Mouse (Mus musculus) G1E (cell line): Measurements from ENCODE around the gene Phb.

Experiments
- CTCF ChIP-seq: IDR thresholded peaks from 2 replicates; pipeline ENCODE4 v1.5.1; 2012; ENCODE audit warnings: low read depth, low read length, inconsistent platforms, mixed read lengths
- POLR2AphosphoS5 ChIP-seq: IDR thresholded peaks from 2 replicates; pipeline ENCODE4 v1.6.1; 2012; ENCODE audit warnings: low read depth, low read length, inconsistent platforms; ENCODE audit not compliant: insufficient replicate concordance

DNA sequence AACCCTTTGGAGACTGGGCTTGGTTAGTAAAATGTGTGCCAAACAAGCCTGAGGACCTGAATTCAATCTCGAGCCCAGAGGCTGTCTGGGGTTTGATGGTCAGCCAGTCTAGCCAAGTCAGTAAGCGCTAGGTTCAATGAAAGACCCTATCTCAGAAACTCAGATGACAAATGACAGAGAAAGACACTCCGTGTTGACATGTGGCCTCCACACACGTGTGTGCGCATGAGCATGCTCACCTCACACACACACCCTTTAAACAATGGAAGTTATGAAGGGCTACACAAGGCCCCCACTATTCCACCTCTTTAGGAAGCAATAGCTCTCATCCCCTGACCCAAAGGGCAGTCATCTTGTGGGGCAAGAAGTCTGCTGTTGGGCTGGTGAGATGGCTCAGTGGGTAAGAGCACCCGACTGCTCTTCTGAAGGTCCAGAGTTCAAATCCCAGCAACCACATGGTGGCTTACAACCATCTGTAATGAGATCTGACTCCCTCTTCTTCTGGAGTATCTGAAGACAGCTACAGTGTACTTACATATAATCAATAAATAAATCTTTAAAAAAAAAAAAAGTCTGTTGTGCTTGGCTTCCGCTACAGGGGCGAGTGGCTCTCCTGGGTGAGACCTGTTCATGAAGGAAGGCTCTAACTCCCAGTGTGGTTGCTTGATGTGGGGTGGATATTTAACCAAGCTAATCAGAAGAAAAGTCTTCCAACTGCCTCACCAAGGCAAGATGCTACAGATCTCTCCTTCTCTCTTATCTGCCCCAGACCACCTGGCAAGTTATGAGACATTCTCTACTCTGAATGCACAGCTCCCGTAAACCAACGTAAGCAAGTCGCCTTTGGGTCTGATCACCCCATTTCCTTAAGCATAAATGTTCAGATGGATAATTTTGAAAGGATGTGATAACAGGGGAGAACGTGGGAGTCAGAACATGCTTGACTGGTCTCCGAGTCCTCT, 34.3 kb downstream of the Phb start:
- TF ChIP-seq CTCF (no peak), POLR2AphosphoS5 (no peak)
